Mouse (Mus musculus): ENCODE measurements around the gene Chst11.

GRCm38 (mm10) chr10:83038166-83038565, 52.9 kb downstream of the Chst11 start:
- no peak for TF ChIP-seq CTCF (IDR thresholded peaks at IDR 0.05)
- no peak for TF ChIP-seq EP300 (IDR thresholded peaks at IDR 0.05)

Data from lung, postnatal 0 days (tissue).